Mouse (Mus musculus): ENCODE measurements around the gene Ociad1. TPM values are rescaled to one million over a fixed set of nuclear protein-coding genes. Genes with fewer than 3 reads are reported as not detected.

The Ociad1 gene
- total RNA-seq, 2 experiments from 2014 or later = 241 to 249 TPM

- intact Hi-C loops (cut with DNase I) = no loop called here
- DNase-seq = no peak
Observed at GRCm38 (mm10) chr5:73336448-73336847, 43.9 kb downstream of the Ociad1 start.

GRCm38 (mm10) chr5:73337961-73338831 is 45.6 kb downstream of the Ociad1 start:
- intact Hi-C loops (cut with DNase I) = no loop called here

GRCm38 (mm10) chr5:73338832-73339163 is 46.2 kb downstream of the Ociad1 start:
- no peak for DNase-seq
- intact Hi-C loops (cut with DNase I) = no loop called here

More at GRCm38 (mm10) chr5:73337961-73338831, 45.6 kb downstream of the Ociad1 start:
- DNase-seq = peak; percentile 12 to 20

GRCm38 (mm10) chr5:73339779-73340722 is 47.5 kb downstream of the Ociad1 start:
- DNase-seq = no peak
- intact Hi-C loops (cut with DNase I) = no loop called here

- intact Hi-C loops (cut with DNase I) = no loop called here
- DNase-seq = no peak
Observed at GRCm38 (mm10) chr5:73340723-73341235, 48.2 kb downstream of the Ociad1 start, which contains the start of gene Ociad2. Ociad2 (minus strand) TSS chr5:73341028.

- no peak for DNase-seq
- intact Hi-C loops (cut with DNase I) = no loop called here
Observed at GRCm38 (mm10) chr5:73342701-73343355, 50.2 kb downstream of the Ociad1 start.

- peak; percentile 14 to 32 for DNase-seq
- intact Hi-C loops (cut with DNase I) = no loop called here
Observed at GRCm38 (mm10) chr5:73344310-73344709, 51.7 kb downstream of the Ociad1 start.

- no peak for DNase-seq
- intact Hi-C loops (cut with DNase I) = no loop called here
Observed at GRCm38 (mm10) chr5:73345254-73345653, 52.7 kb downstream of the Ociad1 start.

- intact Hi-C loops (cut with DNase I) = no loop called here
- no peak for DNase-seq
Observed at GRCm38 (mm10) chr5:73349514-73349913, 56.9 kb downstream of the Ociad1 start.

- DNase-seq = no peak
- intact Hi-C loops (cut with DNase I) = no loop called here
Observed at GRCm38 (mm10) chr5:73351796-73352195, 59.2 kb downstream of the Ociad1 start.

GRCm38 (mm10) chr5:73353519-73353918 is 60.9 kb downstream of the Ociad1 start:
- no peak for DNase-seq
- intact Hi-C loops (cut with DNase I) = no loop called here

GRCm38 (mm10) chr5:73353978-73354377 is 61.4 kb downstream of the Ociad1 start:
- no peak for DNase-seq
- intact Hi-C loops (cut with DNase I) = no loop called here

GRCm38 (mm10) chr5:73355393-73355792 is 62.8 kb downstream of the Ociad1 start:
- DNase-seq = no peak
- intact Hi-C loops (cut with DNase I) = no loop called here

GRCm38 (mm10) chr5:73359134-73359751 is 66.7 kb downstream of the Ociad1 start:
- peak in 1 of 2 experiments; percentile 10 for DNase-seq
- intact Hi-C loops (cut with DNase I) = no loop called here

- DNase-seq = no peak
- intact Hi-C loops (cut with DNase I) = no loop called here
Observed at GRCm38 (mm10) chr5:73359752-73360141, 67.2 kb downstream of the Ociad1 start.

- intact Hi-C loops (cut with DNase I) = no loop called here
- no peak for DNase-seq
Observed at GRCm38 (mm10) chr5:73360240-73360639, 67.7 kb downstream of the Ociad1 start.

- no peak for DNase-seq
- intact Hi-C loops (cut with DNase I) = no loop called here
Observed at GRCm38 (mm10) chr5:73362338-73362737, 69.8 kb downstream of the Ociad1 start.

GRCm38 (mm10) chr5:73362791-73363190 is 70.2 kb downstream of the Ociad1 start:
- intact Hi-C loops (cut with DNase I) = no loop called here
- no peak for DNase-seq
